Mouse (Mus musculus) mouse embryonic stem cell (cell line): ENCODE data around the gene Pmpcb.
"Not testable (repeated sequence)": the region's sequence is repeated elsewhere in the genome, so short reads cannot be mapped to it uniquely, and the experiment has no call there.

Experiments
- in situ Hi-C, 2 experiments: fragments of 300-500 bp; cut with MboI; formaldehyde crosslinking; loops; 1 replicate in 1 of 2; 3 replicates in 1 of 2; pipeline ENCODE4 v1.14.3; 2019 to 2020; ENCODE audit warnings: low sequenced_read_pairs in 2 of 2, low pct_unique_long_range_greater_than_20kb in 1 of 2, mixed read lengths in 1 of 2; ENCODE audit not compliant: unreplicated experiment in 1 of 2

Gene Pmpcb

GRCm38 (mm10) chr5:21736956-21737585, at the start of gene Pmpcb:
Gene Pmpcb, plus strand, starts transcription at chr5:21737141.
- in situ Hi-C loops = no loop called here

- in situ Hi-C loops = no loop called here
Observed at GRCm38 (mm10) chr5:21692230-21692629, 44.7 kb upstream of the Pmpcb start.

- in situ Hi-C loops = no loop called here
Observed at GRCm38 (mm10) chr5:21693372-21693870, 43.5 kb upstream of the Pmpcb start.

GRCm38 (mm10) chr5:21694854-21695490, 42.0 kb upstream of the Pmpcb start:
- in situ Hi-C loops = no loop called here

GRCm38 (mm10) chr5:21699555-21699954, 37.4 kb upstream of the Pmpcb start:
- in situ Hi-C loops = not testable (repeated sequence)

GRCm38 (mm10) chr5:21700272-21700821, 36.6 kb upstream of the Pmpcb start:
- in situ Hi-C loops = no loop called here

GRCm38 (mm10) chr5:21700934-21701333, 36.0 kb upstream of the Pmpcb start:
- in situ Hi-C loops = no loop called here

GRCm38 (mm10) chr5:21701351-21702008, 35.5 kb upstream of the Pmpcb start, which contains the start of gene Napepld:
Gene Napepld, minus strand, starts transcription at chr5:21701396.
- in situ Hi-C loops = no loop called here

- in situ Hi-C loops = no loop called here
Observed at GRCm38 (mm10) chr5:21702009-21702364, 35.0 kb upstream of the Pmpcb start.

GRCm38 (mm10) chr5:21702873-21703475, 34.0 kb upstream of the Pmpcb start:
- in situ Hi-C loops = no loop called here

- in situ Hi-C loops = no loop called here
Observed at GRCm38 (mm10) chr5:21703708-21704107, 33.2 kb upstream of the Pmpcb start.

- in situ Hi-C loops = no loop called here
Observed at GRCm38 (mm10) chr5:21706546-21706945, 30.4 kb upstream of the Pmpcb start.

- in situ Hi-C loops = not testable (repeated sequence)
Observed at GRCm38 (mm10) chr5:21708011-21708410, 28.9 kb upstream of the Pmpcb start.

GRCm38 (mm10) chr5:21712127-21712715, 24.7 kb upstream of the Pmpcb start:
- in situ Hi-C loops = no loop called here

GRCm38 (mm10) chr5:21714447-21714846, 22.5 kb upstream of the Pmpcb start:
- in situ Hi-C loops = no loop called here

- in situ Hi-C loops = no loop called here
Observed at GRCm38 (mm10) chr5:21717165-21717715, 19.7 kb upstream of the Pmpcb start.

GRCm38 (mm10) chr5:21718546-21718945, 18.4 kb upstream of the Pmpcb start:
- in situ Hi-C loops = no loop called here

GRCm38 (mm10) chr5:21719209-21719608, 17.7 kb upstream of the Pmpcb start:
- in situ Hi-C loops = no loop called here
